Mouse (Mus musculus): ENCODE data around the gene Lysmd4. TPM values are rescaled to one million over a fixed set of nuclear protein-coding genes. Genes with fewer than 3 reads are reported as not detected.
"Not testable (repeated sequence)": the region's sequence is repeated elsewhere in the genome, so short reads cannot be mapped to it uniquely, and the experiment has no call there.

Gene Lysmd4
- polyA plus RNA-seq, 1 experiment from 2014 or later, result 37.8 TPM

DNA sequence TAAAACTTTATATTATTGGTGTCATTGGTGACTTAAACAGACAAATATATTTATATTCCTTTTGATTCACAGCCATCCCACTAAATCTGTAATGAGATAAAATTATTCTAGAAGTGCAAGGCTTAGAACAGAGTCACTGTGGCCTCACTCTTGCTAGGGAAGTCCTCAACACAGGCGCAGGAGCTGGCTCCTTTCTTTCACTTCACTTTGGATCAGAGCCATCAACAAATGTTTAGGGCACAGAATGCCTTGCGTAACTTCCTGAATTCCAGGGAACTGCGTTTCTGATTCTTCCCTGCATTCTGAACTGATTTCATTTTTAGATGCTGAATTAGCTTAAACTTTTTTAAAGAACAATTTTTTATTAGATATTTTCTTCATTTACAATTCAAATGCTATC lies 19.6 kb downstream of the Lysmd4 start:
- 86% methylated on average over 3 of the region's 3 CpGs for WGBS
- Histone ChIP-seq H3K9me3 (replicated peaks; ENCODE audit: control insufficient read depth, low read length, poor library complexity, severe bottlenecking) (no peaks in the 10 kb centered on the region), H3K4me1 (ENCODE audit: control insufficient read depth, insufficient read depth, low read length) (no peaks in the 10 kb centered on the region), H3K4me2 (ENCODE audit: low read length) (no peak overlapping the region), H3K36me3 (ENCODE audit: control insufficient read depth, insufficient read depth, low read length) (peaks cover 7% of the 10 kb centered on the region; the same call in 1 of the 2 replicates), H3K4me3 (ENCODE audit: low read depth, low read length) (no peak overlapping the region), H3K9ac (ENCODE audit: low read depth, low read length) (no peak overlapping the region), H3K27me3 (ENCODE audit: control insufficient read depth, insufficient read depth, low read depth, low read length) (no peaks in the 10 kb centered on the region), H3K27ac (ENCODE audit: low read length) (no peak overlapping the region)
- no peak for ATAC-seq

DNA sequence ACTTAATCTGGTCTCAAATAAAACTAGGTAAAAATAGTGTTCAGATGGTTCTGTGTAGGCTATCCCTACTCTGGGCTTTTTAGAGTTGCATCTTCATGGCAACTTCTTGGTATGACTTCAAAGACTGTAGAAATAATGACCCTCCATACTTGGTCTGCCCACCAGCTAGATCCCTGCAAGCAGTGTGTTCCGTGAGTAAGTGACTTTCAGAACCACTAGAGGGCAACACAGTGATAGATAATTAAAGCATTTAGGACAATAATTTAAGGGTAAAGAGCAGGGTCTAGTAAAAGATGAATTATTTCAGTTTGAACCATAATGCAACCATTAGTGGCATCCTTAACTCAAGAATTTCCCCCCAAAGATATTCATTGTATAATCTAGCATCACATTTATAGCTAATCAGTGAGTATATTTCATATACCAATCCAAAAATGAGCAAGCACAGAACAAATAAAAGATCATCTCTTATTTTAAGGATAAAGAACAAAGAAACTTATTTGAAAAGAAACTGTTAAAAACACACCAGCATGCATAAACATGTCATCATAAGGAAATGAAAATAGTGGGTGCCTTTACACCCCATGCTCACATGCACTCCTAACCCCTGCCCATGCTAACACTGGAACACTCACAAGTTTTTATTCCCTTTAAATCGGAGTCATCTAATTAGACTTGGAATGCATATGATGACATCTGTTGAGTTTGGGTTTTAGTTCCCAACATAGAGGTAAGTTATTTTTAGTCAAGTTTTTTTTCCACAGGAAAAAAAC lies 21.0 kb downstream of the Lysmd4 start:
- no peak overlapping the region for H3K4me3 ChIP-seq (ENCODE audit: low read depth, low read length)
- WGBS, result 57% methylated on average over 2 of the region's 2 CpGs
- H3K4me1 ChIP-seq (ENCODE audit: control insufficient read depth, insufficient read depth, low read length), result no peaks in the 10 kb centered on the region
- no peaks in the 10 kb centered on the region for H3K9me3 ChIP-seq (replicated peaks; ENCODE audit: control insufficient read depth, low read length, poor library complexity, severe bottlenecking)
- no peaks in the 10 kb centered on the region for H3K27me3 ChIP-seq (ENCODE audit: control insufficient read depth, insufficient read depth, low read depth, low read length)
- no peak overlapping the region for H3K4me2 ChIP-seq (ENCODE audit: low read length)
- no peaks in the 10 kb centered on the region for H3K36me3 ChIP-seq (ENCODE audit: control insufficient read depth, insufficient read depth, low read length)
- no peak overlapping the region for H3K27ac ChIP-seq (ENCODE audit: low read length)
- ATAC-seq, result no peak
- no peak overlapping the region for H3K9ac ChIP-seq (ENCODE audit: low read depth, low read length)

DNA sequence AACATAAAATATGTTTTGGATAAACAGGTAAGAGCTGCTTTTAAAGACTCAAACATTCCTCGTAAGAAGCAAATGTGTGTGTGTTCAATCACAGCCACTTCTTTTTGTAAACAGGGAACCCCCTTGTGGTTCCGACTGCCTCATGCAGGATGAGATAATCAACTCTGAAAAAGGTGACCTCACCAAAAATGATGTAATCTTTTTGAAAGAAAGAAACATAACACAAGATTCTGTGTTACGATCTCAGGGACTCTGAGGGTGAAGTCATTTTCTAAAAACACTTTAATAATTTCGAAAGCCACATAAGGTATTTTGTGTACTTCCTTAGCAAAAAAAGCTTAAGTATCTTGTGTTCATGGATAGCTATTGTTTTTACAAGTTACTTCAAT lies 21.5 kb downstream of the Lysmd4 start:
- Histone ChIP-seq H3K27ac (ENCODE audit: low read length) (no peak overlapping the region), H3K4me1 (ENCODE audit: control insufficient read depth, insufficient read depth, low read length) (no peaks in the 10 kb centered on the region), H3K9ac (ENCODE audit: low read depth, low read length) (no peak overlapping the region), H3K36me3 (ENCODE audit: control insufficient read depth, insufficient read depth, low read length) (no peaks in the 10 kb centered on the region), H3K27me3 (ENCODE audit: control insufficient read depth, insufficient read depth, low read depth, low read length) (no peaks in the 10 kb centered on the region), H3K4me3 (ENCODE audit: low read depth, low read length) (no peak overlapping the region), H3K4me2 (ENCODE audit: low read length) (no peak overlapping the region), H3K9me3 (replicated peaks; ENCODE audit: control insufficient read depth, low read length, poor library complexity, severe bottlenecking) (no peaks in the 10 kb centered on the region)
- 64% methylated on average over 4 of the region's 4 CpGs for WGBS
- ATAC-seq, result no peak

DNA sequence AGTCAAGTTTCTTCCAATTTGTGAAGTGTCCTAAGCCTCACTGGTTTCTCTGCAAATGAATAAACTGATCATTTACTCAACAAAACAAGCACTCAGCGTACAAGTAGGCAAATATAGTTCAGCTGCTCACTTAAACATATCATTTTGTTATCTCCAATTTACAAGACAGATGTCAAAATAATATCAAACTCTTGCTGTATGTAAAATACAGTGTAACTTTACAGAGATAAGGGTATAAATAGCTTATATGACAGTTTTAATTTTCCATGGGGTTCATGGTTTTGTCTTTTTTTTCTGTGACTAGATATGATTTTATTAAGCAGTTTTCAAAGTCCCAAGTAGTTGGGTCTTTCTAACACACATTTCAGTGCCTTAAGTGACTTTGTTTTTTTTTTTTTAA lies 22.9 kb downstream of the Lysmd4 start:
- Histone ChIP-seq H3K27me3 (ENCODE audit: control insufficient read depth, insufficient read depth, low read depth, low read length) (no peaks in the 10 kb centered on the region), H3K36me3 (ENCODE audit: control insufficient read depth, insufficient read depth, low read length) (no peaks in the 10 kb centered on the region), H3K9ac (ENCODE audit: low read depth, low read length) (no peak overlapping the region), H3K4me2 (ENCODE audit: low read length) (no peak overlapping the region), H3K9me3 (replicated peaks; ENCODE audit: control insufficient read depth, low read length, poor library complexity, severe bottlenecking) (no peaks in the 10 kb centered on the region), H3K27ac (ENCODE audit: low read length) (no peak overlapping the region), H3K4me1 (ENCODE audit: control insufficient read depth, insufficient read depth, low read length) (no peaks in the 10 kb centered on the region), H3K4me3 (ENCODE audit: low read depth, low read length) (no peak overlapping the region)
- WGBS, result 92% methylated on average over 1 of the region's 1 CpGs
- no peak for ATAC-seq

DNA sequence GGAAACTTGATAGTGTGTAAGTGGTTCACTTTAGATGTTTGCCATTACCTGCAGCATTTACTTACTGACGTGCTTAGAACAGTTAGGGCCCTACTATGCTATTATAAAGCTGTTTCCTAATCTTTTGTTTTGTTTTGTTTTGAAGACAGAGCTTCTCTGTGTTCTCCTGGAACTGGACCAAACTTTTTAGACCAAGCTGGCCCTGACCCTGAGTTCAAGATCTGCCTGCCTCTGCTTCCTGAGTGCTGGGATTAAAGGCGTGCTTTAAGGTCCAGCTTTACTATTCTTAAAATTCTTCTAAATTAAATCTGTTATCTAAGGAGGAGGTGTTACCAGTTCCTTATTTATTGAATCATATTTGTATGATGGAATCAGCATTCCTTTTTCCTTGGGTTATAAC lies 23.7 kb downstream of the Lysmd4 start:
- no peak for ATAC-seq
- WGBS, result 68% methylated on average over 2 of the region's 2 CpGs
- Histone ChIP-seq H3K9ac (ENCODE audit: low read depth, low read length) (no peak overlapping the region), H3K4me3 (ENCODE audit: low read depth, low read length) (no peak overlapping the region), H3K4me2 (ENCODE audit: low read length) (no peak overlapping the region), H3K36me3 (ENCODE audit: control insufficient read depth, insufficient read depth, low read length) (no peaks in the 10 kb centered on the region), H3K9me3 (replicated peaks; ENCODE audit: control insufficient read depth, low read length, poor library complexity, severe bottlenecking) (no peaks in the 10 kb centered on the region), H3K27me3 (ENCODE audit: control insufficient read depth, insufficient read depth, low read depth, low read length) (no peaks in the 10 kb centered on the region), H3K27ac (ENCODE audit: low read length) (no peak overlapping the region), H3K4me1 (ENCODE audit: control insufficient read depth, insufficient read depth, low read length) (no peaks in the 10 kb centered on the region)

DNA sequence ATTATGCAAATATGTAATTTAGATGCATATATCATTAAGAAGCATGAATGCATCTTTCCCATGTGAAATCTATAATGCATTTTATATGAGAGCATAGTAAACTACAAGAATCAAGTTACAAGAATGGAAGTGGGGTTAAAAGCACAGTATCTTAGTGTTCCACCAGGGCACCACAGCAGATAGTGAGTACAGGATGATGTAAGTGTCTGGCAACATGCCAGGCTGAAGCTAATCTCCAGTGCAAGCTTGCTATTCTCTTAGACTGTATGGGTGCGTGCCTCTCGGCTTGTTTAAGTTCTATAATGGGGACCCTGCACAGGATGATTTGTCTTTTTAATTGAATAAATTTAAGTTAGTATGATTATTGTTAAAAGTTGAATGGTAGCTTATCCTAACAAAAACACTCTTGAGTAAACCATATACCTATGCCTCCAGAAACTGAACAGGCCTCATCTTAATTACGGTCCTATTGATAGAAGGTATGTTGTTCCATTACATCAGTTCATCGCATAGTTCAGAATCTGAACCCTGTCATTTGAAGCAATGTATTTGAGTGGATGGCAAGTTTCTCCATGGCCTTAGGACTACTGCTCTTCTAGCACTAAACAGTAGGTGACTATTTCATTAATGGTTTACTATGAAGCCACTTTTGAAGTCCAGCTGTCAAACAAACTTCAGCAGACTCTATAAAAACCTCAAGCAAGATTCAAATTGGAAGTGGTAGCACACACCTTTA lies 37.7 kb downstream of the Lysmd4 start:
- Histone ChIP-seq H3K27me3 (ENCODE audit: control insufficient read depth, insufficient read depth, low read depth, low read length) (no peaks in the 10 kb centered on the region), H3K9ac (ENCODE audit: low read depth, low read length) (no peak overlapping the region), H3K36me3 (ENCODE audit: control insufficient read depth, insufficient read depth, low read length) (peaks cover 5% of the 10 kb centered on the region; the same call in 1 of the 2 replicates), H3K4me1 (ENCODE audit: control insufficient read depth, insufficient read depth, low read length) (no peaks in the 10 kb centered on the region), H3K27ac (ENCODE audit: low read length) (no peak overlapping the region), H3K4me3 (ENCODE audit: low read depth, low read length) (no peak overlapping the region), H3K4me2 (ENCODE audit: low read length) (no peak overlapping the region), H3K9me3 (replicated peaks; ENCODE audit: control insufficient read depth, low read length, poor library complexity, severe bottlenecking) (no peaks in the 10 kb centered on the region)
- WGBS, result 60% methylated on average over 4 of the region's 4 CpGs
- no peak for ATAC-seq

DNA sequence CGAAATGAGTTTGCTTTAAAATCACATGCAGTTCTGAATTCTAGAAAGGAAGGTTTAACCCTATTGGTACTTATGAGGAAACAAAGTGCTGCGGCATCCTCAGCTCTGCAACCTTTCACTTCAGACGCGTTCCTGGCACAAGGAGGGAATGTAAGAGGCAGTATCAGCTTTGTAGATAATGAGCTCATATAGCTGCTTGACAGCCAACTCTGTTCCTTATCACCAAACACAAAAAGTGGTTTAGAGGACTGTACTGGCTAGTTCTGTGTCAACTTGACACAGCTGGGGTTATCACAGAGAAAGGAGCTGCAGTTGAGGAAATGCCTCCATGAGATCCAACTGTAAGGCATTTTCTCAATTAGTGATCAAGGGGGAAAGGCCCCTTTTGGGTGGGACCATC lies 48.1 kb downstream of the Lysmd4 start:
- not testable (repeated sequence) for H3K9me3 ChIP-seq (replicated peaks; ENCODE audit: control insufficient read depth, low read length, poor library complexity, severe bottlenecking); H3K36me3 ChIP-seq (ENCODE audit: control insufficient read depth, insufficient read depth, low read length); H3K4me1 ChIP-seq (ENCODE audit: control insufficient read depth, insufficient read depth, low read length); H3K27me3 ChIP-seq (ENCODE audit: control insufficient read depth, insufficient read depth, low read depth, low read length); ATAC-seq; H3K4me2 ChIP-seq (ENCODE audit: low read length); H3K9ac ChIP-seq (ENCODE audit: low read depth, low read length); H3K27ac ChIP-seq (ENCODE audit: low read length); H3K4me3 ChIP-seq (ENCODE audit: low read depth, low read length)
- 95% methylated on average over 4 of the region's 4 CpGs for WGBS

DNA sequence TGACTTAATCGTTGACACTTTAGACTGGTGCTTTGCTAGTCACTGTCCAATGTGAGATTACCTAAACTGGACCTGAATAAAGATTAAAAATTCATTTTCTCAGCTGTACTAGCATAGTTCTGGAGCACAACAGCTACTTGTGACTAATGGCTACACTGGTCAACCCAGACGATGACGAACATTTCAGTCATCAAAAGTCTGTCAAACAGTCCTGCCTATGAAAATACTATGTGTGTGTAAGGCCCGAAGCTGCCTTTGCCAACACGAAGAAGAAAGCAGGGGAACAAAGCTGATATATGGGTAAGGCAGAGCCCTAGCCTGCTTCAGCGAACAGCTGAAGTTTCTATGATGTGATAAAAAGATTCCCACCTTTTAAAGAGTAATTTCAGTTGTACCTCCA lies 61.2 kb downstream of the Lysmd4 start:
- Histone ChIP-seq H3K4me3 (ENCODE audit: low read depth, low read length) (no peak overlapping the region), H3K36me3 (ENCODE audit: control insufficient read depth, insufficient read depth, low read length) (no peaks in the 10 kb centered on the region), H3K4me2 (ENCODE audit: low read length) (no peak overlapping the region), H3K27ac (ENCODE audit: low read length) (no peak overlapping the region), H3K27me3 (ENCODE audit: control insufficient read depth, insufficient read depth, low read depth, low read length) (no peaks in the 10 kb centered on the region), H3K4me1 (ENCODE audit: control insufficient read depth, insufficient read depth, low read length) (no peaks in the 10 kb centered on the region), H3K9ac (ENCODE audit: low read depth, low read length) (no peak overlapping the region), H3K9me3 (replicated peaks; ENCODE audit: control insufficient read depth, low read length, poor library complexity, severe bottlenecking) (no peaks in the 10 kb centered on the region)
- ATAC-seq, result no peak
- WGBS, result 95% methylated on average over 6 of the region's 6 CpGs

DNA sequence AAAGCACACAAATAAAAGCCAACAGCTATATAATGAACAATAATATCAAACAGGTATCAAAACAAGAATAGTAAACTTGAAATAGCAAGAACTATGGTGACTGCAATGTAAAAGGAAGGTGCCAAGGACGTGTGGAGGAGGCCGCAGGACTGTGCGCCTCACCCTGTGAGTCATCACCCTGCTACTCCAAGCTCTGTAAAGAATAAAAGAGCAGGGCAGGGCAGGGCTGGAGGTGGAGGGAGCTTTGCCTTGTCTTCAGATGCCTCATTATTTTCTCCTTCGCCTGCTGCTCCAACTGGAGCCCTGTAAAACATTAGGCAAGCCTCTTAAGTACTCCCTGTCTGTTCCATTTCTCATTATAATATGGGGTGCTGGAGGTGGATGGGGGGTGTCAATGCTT lies 65.1 kb downstream of the Lysmd4 start:
- ATAC-seq, result no peak

More for the DNA sequence above, 65.1 kb downstream of the Lysmd4 start:
- H3K36me3 ChIP-seq (ENCODE audit: control insufficient read depth, insufficient read depth, low read length), result no peaks in the 10 kb centered on the region
- H3K27ac ChIP-seq (ENCODE audit: low read length), result no peak overlapping the region
- no peak overlapping the region for H3K9ac ChIP-seq (ENCODE audit: low read depth, low read length)
- no peaks in the 10 kb centered on the region for H3K4me1 ChIP-seq (ENCODE audit: control insufficient read depth, insufficient read depth, low read length)
- no peaks in the 10 kb centered on the region for H3K27me3 ChIP-seq (ENCODE audit: control insufficient read depth, insufficient read depth, low read depth, low read length)
- H3K4me3 ChIP-seq (ENCODE audit: low read depth, low read length), result no peak overlapping the region
- no peak overlapping the region for H3K4me2 ChIP-seq (ENCODE audit: low read length)
- H3K9me3 ChIP-seq (replicated peaks; ENCODE audit: control insufficient read depth, low read length, poor library complexity, severe bottlenecking), result no peaks in the 10 kb centered on the region
- 82% methylated on average over 4 of the region's 4 CpGs for WGBS

All from midbrain, embryonic 16.5 days (tissue).